Mouse (Mus musculus): Measurements from ENCODE around the gene Slc35b4.

Slc35b4 gene

GRCm38 (mm10) chr6:34116838-34117478, 60.0 kb downstream of the Slc35b4 start:
- DNase-seq = no peak

- no peak for DNase-seq
These were observed 65.5 kb downstream of the Slc35b4 start for GRCm38 (mm10) chr6:34111406-34111805.

- DNase-seq = no peak
These were observed 66.3 kb downstream of the Slc35b4 start for GRCm38 (mm10) chr6:34110571-34110970.

Measured in thymus, postnatal 36 days (tissue).